8 mouse cellular contexts compared by ENCODE assay signal in genomic region chr6:42582741-42583487, GRCm38 (mm10). TPM values are rescaled to one million over a fixed set of nuclear protein-coding genes. Genes with fewer than 3 reads are reported as not detected.
DNase-seq lines count a peak whose midpoint lies in the region; ATAC-seq lines count a peak whose summit lies in the region.
"Had no signal": no experiment of that assay in that cellular context is flagged by ENCODE, and none has a peak within 500 bp of the region (broad histone marks: within the 10 kb centered on the region; RNA-seq: fewer than 3 reads in every experiment).

No protein-coding gene starts in this region.

- H3K27ac ChIP-seq in kidney, embryonic 16.5 days (ENCODE audit: low read length): no peak overlapping the region

- H3K9me3 ChIP-seq in kidney, embryonic 16.5 days (ENCODE audit: low read length): no peaks in the 10 kb centered on the region

- H3K4me3 ChIP-seq in kidney, embryonic 16.5 days (ENCODE audit: low read length): 0 out of 2 replicates have a peak overlapping the region, but pooled peaks have one; percentile 13

- no peaks in the 10 kb centered on the region for H3K27me3 ChIP-seq in kidney, embryonic 16.5 days (ENCODE audit: insufficient read depth, low read length)

- H3K9ac ChIP-seq in kidney, embryonic 16.5 days (replicated peaks; ENCODE audit: low read length): no peak overlapping the region

- 56% methylated on average over 9 of the region's 9 CpGs for WGBS in kidney, embryonic 16.5 days

- H3K4me2 ChIP-seq in kidney, embryonic 16.5 days (replicated peaks; ENCODE audit: low read depth, low read length): peak overlapping the region; percentile 23

- no peak; the same call in 1 of the 2 replicates for ATAC-seq in kidney, embryonic 16.5 days (ENCODE audit: low FRiP score, low TSS enrichment)
- ATAC-seq in cerebellum, adult (ENCODE audit: insufficient number of reproducible peaks, low FRiP score, low TSS enrichment): no peak

- DNase-seq in kidney, adult 18-20 months: no peak
- peak; percentile 13 for DNase-seq in embryo, embryonic 10 days (ENCODE audit: low spot score)
- peak; percentile 14 for DNase-seq in forelimb bud, embryonic 11.5 days (ENCODE audit: low read depth, low spot score)
- DNase-seq in lung, postnatal 14 days: peak; percentile 3
- DNase-seq in B cell, adult 2 months: no peak

- no peaks in the 10 kb centered on the region for H3K36me3 ChIP-seq in kidney, embryonic 16.5 days (ENCODE audit: insufficient read depth, low read length)

- no peaks in the 10 kb centered on the region for H3K4me1 ChIP-seq in kidney, embryonic 16.5 days (ENCODE audit: insufficient read depth, low read length)

RNA-seq across cellular contexts. Expression of gene Tcaf3, which starts 14.6 kb away (rescaled TPM):
- polyA plus RNA-seq in kidney, embryonic 16.5 days (2015; fragmentation: Nextera tagmentation; extraction: Ambion mirVana): not detected in 2 replicates
- polyA plus RNA-seq: cerebellum, adult 2 months had no signal

RNA-seq across cellular contexts. Expression of gene Olfr455, which starts 35.5 kb away (rescaled TPM):
- polyA plus RNA-seq in kidney, embryonic 16.5 days (2015; fragmentation: Nextera tagmentation; extraction: Ambion mirVana): not detected in 2 replicates
- polyA plus RNA-seq: cerebellum, adult 2 months had no signal

Comparison
In these comparisons a context has a peak if more than half of its experiments do, and no peak if none do; other contexts are left out.
1. DNase-seq: peak in embryo, embryonic 10 days (single experiment), forelimb bud, embryonic 11.5 days (single experiment) and lung, postnatal 14 days (single experiment); none in kidney, adult 18-20 months (single experiment) and B cell, adult 2 months (0 of 2).